Mouse (Mus musculus): ENCODE measurements around the gene Vcan.
A peak's percentile ranks its signal among the peaks of the same experiment; 100 is the strongest.
"Not testable (repeated sequence)": the region's sequence is repeated elsewhere in the genome, so short reads cannot be mapped to it uniquely, and the experiment has no call there.

Gene Vcan

DNA sequence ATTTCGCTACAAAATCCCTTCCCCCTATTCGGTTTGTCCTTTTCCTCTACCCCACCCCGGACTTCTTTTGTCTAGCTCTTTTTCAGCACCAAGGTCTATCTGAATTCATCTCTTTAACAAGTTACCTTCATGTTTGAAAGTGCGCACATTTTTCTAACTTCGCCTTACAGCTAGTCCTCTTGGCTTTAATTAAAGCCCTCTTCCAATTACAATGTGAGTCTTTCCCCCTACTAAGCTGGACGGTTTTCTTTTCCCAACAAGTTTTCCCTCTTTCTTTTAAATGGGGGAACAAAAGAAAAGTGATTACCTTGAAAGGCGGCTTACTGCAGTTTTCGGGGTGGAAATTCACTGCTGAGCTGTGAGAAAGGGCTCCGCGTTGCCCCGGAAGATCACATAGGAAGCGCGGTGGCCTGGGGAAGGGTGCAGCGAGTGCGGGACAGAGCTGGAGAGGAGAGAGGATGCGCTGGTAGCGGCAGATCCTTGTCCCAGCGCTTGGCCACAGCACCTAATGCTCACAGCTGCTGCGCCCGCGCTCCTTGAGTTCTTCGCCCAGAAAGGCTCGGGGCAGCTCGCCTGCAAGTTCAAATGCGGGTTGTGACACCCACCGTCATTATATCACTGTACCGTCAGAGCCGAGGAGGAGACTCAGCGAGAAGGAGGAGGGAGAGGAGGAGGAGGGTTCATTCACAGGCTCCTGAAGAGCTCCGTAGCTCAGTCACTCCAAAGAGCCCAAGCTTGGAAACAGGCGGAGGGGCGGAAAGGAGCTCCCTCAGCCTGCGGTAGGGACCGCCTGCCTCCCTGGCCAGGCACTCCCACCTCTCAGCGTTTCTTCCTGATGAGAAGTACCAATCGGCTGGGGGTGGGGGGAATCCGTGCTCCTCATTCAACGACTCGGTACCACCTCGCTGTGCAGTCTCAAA lies at the start of gene Vcan:
TSS of gene Vcan (minus strand) at position 744 of the 920 bp plus-strand sequence.
- peak; percentile 78 for DNase-seq (ENCODE audit: low read depth, low spot score)

DNA sequence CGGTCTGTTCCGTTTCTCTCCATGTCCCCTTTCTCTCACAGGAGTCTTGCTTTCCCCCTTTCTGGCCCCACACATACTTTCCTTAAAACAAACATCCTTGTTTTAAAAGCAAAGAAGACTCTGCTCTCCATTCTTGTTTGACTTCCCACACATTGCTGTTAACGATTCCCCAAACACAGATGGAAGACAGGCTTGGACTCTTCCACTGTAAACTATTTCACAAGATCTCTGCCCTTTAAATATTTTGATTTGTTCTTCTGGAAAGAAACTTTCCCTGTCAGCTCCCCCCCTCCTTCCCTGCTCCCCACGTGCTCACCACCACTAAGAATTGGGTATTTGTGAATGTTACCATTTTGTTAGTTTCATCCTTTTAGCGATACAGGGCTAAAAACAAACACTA lies 49.2 kb upstream of the Vcan start:
- DNase-seq (ENCODE audit: low read depth, low spot score): no peak

DNA sequence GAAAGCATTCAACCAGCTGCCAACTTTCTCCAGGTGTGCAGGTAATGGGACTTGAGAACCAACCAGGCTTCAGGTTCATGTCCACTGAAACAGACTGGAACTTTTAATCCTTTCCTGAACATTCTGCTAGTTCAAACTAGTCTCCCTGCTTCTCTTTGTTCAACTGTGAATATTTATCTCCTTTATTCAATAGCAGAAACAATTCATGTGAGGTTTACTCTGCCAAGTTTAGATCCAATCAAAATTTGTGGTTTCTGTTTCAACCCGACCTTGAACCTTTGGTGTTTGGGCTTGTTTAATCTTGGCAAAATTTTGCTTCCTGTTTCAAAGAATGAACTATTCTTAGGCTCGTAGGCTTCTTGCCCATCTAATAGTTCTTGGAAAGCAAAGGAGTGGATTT lies 40.6 kb upstream of the Vcan start:
- DNase-seq (ENCODE audit: low read depth, low spot score): no peak

DNA sequence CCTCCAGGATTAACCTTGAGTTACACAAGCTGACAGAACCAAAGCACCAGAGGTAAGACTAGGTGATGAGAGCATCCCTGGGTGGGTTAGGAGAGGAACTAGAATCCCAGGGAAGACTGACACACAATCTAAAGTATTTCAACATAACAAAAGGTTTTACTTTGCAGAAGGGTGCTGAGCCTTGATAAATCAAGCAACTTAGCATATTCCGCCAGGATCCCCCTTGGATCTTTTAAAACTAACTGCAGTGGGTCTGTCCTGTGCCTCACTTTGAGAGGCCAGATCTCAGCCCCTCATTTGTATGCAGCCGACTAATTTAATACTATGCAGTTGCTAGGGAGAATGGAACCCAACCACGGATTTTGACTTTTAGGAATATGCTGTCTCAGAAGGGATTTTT lies 38.0 kb upstream of the Vcan start:
- peak; percentile 37 for DNase-seq (ENCODE audit: low read depth, low spot score)

DNA sequence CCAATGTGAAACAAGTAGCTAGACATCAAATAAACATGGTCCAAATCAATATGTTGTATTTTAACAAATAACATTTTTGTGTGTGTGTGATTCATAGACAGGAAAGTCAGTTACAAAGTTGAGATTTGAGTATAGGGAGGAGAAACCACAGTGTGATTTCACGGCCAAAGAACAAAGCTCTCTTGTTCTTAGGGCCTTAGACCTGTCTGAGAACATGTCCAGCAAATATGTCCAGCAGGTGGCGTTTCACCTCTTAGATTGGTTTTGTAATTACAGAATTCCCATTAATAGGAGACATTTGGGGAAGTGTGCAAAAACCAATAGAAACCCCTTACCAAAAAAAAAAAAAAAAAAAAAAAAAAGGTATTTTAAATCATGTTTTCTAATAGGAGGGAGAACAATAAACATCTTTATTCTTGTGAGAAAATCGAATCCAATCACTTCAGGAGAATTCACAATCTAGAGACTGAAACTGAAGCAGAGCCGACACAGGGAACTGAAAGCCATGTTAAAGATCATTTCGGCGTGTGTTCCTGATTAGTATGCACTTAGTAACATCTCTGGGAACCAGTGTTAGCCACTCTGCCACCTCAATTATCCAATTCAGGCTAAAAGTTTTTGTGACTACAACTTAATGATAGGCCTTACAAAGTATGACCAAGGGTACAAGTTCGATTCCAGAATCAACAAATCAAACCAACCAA lies 37.1 kb upstream of the Vcan start:
- DNase-seq (ENCODE audit: low read depth, low spot score): peak; percentile 59

DNA sequence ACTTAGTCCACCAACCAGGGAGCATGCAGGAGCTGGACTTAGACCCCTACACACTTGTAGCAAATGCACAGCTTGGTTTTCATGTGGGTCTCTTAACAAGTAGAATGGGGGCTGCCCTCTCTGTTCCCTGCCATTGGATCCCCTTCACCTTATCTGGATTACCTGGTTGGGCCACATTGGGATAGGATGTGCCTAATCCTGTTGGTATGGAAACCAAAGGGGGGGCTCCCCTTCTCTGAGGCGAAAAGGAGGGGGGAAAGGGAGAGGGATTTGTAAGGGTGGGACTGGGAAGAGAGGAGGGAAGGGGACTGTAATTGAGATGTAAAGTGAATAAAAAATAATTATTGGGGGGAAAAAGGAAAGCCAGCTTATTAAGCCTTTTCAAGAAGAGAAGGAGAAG lies 35.5 kb upstream of the Vcan start:
- DNase-seq (ENCODE audit: low read depth, low spot score): no peak

DNA sequence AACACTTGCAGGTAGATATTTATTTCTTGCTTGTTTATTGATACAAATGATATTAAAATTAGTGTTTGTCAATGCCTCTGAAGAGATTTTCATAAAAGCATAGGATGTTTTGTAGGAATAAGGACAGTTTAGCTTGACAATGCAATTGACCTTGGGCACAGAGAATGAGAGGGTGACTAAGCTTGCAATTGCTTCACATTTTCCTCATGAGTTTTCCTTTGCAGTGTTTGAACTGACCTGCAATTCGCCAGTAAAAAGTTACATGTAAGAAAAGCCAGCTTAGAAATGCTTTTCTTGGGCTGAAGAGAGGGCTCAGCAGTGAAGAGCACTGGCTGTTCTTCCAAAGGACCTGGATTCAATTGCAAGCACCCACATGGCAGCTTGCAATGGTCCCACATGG lies 34.8 kb upstream of the Vcan start:
- DNase-seq (ENCODE audit: low read depth, low spot score): no peak

DNA sequence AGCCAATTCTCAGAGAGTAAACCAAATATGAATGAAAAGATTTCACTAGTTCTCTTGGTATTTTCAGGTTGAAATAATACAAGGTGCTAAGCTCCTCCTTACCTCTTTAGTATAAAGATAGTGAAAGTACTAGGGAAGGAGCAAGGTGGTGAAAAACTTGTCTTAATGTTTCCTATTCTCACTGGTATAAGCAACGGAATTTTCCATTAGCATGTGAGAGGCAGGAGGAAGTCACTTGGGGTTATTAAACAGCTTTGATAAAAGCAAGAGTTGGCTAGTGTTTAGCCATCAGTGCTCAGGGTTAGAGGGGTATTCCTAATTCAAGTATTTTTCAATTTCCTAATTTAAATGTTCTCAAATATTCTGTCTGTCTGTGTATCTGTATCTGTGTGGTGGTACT lies 24.2 kb upstream of the Vcan start:
- DNase-seq (ENCODE audit: low read depth, low spot score): no peak

DNA sequence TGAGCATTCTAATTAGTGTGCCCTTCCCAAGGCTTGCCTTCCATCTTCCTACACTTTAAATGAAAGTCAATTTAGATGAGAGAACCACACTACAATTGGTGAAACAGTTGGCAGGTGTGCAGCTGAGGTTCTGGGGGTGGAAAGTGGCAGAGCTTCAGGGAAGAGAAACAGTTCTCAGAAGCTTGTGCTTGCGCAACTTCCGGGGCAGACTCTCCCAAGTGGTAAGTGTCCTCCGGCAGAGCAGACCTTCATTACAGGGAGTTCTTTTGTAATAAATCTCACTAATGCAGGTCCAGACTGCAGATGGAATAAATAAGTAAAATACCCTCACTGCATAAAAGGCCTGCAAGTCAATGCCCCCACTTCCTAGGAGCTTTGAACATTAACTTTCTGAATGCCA lies 23.7 kb upstream of the Vcan start:
- no peak for DNase-seq (ENCODE audit: low read depth, low spot score)

DNA sequence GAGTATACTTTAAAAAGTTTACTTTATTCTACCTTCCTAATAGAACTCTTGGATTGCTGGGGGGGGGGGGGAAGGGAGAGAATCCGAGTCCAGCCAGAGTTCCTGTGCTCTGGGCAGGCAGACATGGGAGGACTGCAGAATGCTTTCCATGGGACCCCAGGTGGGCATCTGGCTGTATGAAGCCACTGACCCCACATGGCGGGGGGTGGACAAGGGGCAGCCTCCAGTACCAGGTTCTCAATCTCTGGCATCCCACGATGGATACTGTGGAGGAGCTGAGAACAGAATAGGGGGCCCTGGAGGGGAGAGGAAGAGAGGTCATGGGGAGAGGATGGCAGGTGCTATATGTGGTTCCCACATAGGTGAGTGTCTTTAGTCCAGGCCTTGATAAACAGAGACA lies 20.0 kb upstream of the Vcan start:
- no peak for DNase-seq (ENCODE audit: low read depth, low spot score)

DNA sequence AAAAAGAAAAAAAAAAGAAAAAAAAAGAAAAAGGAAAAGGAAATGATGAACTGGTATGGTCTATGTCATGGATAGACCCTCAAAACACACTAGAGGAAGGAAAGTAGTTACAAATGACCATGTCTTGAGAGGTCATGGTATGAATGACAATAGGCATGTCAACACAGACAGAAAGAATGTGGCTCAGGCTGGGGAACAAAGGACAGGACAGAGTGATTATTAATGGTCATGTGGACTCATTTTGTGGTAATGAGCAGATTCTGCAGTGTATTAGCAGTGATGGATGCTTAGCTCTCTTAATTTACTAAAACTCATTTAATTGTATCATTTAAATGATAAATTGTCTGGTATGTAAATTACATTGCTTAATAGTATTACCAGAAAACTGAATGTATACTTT lies 14.0 kb upstream of the Vcan start:
- DNase-seq (ENCODE audit: low read depth, low spot score): no peak

DNA sequence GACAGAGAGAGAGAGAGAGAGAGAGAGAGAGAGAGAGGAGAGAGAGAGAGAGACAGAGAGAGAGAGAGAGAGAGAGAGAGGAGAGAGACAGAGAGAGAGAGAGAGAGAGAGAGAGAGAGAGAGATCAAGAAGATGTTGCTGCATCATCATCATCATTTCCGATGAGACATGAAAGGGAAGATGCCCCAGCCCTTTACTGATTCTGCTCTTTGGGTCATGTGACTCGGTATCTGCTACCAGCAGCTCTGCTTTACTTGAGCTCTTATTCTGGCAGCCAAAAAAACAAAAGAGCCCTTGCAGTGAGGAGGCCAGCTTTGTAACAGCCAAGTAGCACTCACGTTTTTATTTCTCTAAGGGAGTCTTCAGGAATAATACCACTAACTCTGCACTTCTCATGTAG lies 8.3 kb upstream of the Vcan start:
- not testable (repeated sequence) for DNase-seq (ENCODE audit: low read depth, low spot score)

DNA sequence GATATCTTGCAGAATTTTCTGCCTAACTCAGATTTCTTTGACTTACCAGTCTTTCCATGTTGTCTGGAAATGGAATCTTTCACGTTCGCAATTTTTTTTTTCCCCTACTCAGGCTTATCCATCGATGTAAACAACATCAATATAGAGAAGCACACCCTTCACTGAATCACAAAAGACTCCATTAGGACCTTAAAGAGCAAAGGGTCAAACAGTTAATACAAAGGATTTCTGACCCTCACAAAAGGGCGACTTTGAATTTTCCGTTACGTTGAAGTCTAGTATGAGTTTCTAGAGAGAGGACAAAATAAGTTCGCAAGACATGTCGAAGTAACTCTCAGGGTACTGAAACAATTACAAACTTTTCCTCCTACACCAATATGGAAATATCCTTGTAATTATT lies 892 bp upstream of the Vcan start:
- no peak for DNase-seq (ENCODE audit: low read depth, low spot score)

DNA sequence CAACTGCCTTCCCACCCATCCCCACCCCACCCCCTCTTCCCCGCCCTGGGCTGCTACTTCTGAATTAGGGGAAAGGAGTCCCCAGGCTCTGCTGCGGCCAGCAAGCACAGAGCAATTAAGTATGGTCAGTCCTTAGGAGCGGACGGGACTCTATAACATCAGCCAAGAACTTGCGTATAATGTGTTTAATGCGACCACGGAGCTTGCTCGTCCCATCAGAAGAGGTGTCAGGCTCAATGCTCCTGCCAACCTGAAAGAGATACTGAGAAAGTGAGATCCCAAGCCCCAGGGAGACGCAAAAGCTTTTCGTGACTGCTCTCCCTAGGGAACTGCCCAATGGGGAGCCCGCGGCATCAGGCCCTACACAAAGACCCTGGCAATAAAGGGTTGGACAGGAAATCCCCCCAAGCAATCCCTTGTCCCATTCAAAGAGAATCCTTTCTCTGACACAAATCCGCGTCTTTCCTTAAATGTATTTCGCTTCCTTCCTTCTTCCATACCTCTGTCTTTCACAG lies 434 bp upstream of the Vcan start:
- DNase-seq (ENCODE audit: low read depth, low spot score): peak; percentile 38

DNA sequence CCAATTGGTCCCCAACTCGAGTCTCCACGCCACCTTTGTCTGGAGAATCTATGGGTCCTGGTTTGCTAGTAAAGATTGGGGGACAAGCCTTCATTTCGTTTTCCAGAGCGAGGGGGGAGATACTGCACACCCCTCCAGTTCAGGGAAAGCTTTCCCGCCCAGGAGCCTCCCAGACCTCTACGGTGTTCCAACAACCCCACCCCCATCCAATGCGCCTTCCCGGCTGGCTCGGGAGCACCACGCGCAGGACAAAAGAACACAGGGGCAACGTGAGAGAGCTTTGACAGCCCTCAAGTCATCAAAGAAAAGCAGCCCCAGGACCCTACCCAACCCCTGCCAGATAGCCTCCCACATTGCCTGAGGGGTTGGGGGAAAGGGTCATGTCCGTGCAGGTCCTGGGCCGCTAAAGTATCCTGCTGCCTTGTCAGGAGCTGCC lies 1.2 kb downstream of the Vcan start:
- DNase-seq (ENCODE audit: low read depth, low spot score): peak; percentile 71

DNA sequence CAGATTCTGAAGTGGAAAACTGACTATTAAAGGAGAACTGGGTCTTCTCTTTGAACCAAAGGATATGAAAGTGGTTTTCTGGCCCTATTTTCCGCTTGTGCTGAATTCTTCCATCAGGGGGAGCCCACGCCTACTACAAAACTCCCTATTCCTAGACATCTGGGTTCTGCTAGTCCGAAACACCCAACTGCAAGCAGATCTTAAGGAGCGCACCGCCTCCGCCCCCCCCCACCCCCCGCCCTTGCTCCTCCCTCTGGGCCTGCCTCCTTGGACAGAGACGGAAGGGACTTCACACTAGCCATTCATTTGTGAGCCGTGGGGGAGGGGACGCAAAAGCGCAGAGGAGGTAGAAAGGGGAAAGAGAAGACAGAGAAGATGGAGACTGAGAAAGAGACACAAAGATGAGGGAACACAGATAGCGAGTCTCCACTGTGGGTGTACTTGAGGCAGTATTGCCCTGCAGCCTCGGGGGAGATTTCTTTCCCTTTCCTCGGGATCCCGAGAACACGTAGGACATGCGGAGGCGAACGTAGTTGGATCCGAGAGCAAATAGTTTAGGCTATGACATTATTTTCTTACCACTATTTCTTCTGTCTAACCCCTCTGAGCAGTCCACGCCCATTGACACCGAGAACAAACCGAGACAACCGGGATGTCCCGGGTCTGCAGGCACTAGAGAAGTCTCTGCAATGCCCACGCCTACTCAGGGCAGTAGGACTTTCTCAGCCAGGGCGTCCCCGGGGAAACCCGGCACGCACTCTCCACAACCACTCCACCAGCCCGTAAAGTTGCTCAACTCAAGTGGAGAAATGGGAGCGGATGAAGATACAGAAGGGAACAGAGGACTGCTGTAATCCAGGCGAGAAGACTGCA lies 1.8 kb downstream of the Vcan start:
- DNase-seq (ENCODE audit: low read depth, low spot score): peak; percentile 81

DNA sequence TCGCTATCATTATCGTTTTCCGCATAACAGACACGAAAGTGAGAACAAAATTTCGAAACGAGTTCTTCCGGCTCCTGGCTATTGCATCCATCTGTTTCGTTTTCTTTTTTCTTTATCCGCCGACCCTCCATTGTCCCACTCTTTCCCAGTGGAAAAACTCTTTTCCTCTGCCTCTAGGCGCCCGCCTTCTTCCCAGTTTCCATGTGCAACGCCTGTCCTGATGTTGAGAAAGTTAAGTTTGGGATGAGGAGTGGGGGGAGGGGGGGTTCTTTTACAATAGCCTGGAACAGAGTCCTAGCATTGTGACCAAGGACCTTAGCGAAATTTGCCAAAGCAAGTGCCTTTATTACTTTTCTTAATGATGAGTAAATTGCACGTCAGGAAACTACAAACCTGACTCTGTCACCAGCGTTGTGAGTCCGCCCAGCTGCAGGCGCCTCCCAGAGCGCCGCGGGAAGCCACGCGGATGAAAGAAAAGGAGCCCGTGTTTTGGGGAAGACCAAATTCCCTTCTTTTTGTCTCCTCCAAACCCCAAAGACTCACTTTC lies 2.5 kb downstream of the Vcan start:
- DNase-seq (ENCODE audit: low read depth, low spot score): no peak

DNA sequence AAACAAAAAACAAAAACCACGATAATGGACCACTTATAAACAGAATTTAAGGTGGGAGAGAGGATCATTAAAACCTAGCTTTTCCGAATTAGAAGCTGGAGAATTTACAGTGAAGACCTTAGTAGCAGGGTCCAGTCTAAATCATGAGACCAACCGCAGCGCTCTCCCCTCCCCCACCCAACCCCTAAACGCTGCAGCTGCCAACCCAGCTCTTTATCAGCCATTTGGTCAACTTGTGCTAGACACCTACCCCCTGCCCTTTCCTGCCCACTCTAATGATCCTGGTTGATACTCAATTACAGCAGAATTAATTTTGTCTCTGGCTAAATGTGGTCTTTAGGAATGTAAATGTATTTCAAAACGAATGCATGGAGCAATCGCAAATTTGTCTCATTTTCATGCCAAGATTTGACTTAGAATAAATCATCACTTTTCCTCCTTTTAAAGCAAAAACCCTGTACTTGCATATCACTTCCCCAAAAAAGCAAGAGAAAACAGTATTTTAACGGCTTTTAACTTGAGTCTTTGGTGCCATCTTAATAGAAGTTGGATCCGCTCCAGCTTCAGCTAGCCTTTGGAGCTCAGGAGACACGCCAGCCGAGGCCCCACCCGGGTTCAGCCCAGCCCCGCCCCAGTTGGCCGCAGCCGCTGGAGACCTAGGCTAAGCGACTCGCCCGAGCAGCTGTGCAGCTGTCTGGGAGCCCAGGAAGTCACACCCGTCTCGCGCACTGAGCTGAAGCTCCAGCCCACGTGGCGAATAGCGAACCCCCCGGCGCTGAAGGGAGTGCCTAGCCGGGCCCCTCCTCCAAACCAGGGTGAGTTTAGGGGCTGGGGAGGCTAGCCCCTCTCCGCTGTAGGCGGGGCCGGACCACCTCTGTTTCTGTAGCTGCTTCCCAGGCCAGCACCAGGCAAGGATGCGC lies 3.3 kb downstream of the Vcan start:
- DNase-seq (ENCODE audit: low read depth, low spot score): peak; percentile 93

DNA sequence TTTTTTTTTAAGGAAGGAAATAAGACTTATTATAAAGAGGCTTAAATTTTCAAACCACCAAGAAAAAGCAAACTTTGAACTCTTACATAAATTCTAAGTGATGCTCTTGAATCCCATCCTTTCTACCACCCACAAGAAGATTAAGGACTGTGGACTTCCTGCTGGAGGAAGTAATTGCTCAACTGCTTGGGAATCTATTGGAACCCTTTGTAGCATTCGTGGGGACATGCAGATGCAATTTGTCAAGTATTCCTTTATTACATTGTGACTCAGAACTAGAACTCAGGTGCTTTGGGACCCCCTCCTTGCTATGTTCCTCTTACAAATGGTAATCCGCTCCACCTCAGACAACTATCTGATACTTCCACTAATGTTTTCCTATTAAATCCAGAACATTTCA lies 4.0 kb downstream of the Vcan start:
- DNase-seq (ENCODE audit: low read depth, low spot score): no peak

DNA sequence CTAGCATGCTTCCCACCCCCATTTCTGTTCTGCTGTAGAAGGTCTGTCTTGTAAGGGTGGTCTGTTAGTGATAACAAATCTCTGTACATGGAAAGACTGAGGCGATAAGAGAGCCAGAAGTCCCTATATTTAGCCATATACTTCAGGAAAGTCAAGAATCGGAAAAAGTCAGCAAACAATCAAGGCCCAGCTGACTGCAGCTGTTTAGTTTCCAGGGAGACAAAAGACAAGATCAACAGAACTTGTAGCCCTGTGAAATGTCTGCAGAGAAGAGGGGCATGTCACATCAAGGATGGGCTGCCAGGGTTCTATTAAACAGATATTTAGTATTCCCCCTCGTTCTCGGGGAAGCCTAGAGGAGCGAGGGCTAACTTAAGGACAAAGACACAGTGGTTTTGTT lies 7.2 kb downstream of the Vcan start:
- DNase-seq (ENCODE audit: low read depth, low spot score): no peak

Data from ZHBTc4 (cell line).